Mouse (Mus musculus): ENCODE results near the gene Eya2.
"Not testable (repeated sequence)": the region's sequence is repeated elsewhere in the genome, so short reads cannot be mapped to it uniquely, and the experiment has no call there.

The Eya2 gene

DNA sequence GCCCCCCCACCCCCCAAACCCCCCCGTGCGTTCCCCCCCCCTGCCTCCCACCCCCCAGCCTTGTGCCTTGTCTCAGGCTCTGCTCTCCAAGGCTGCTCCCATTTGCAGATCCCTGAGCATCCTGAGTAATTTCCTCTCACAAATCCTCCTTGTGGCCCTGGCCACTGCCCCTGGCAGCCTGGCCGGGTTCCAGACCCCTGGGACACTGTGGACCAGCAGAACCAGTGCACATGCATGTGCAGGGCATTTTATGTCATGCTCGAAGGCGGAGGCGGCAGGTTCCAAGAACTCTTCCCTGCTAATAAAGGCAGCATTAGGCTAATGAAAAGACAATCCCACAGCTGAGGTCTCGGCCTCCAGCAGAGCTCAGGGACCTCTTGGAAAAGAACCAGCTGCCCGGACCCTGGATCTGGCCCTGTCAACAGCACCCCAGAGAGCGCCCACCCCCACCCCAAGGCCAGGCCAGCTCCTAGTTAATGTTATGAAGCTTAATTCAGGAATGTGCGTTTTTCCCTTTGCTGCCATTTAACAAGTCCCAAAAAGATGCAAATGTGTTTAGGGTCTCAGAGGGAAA is 174.6 kb downstream of the Eya2 start:
- no peak for DNase-seq (ENCODE audit: low spot score in 2 of 2)

DNA sequence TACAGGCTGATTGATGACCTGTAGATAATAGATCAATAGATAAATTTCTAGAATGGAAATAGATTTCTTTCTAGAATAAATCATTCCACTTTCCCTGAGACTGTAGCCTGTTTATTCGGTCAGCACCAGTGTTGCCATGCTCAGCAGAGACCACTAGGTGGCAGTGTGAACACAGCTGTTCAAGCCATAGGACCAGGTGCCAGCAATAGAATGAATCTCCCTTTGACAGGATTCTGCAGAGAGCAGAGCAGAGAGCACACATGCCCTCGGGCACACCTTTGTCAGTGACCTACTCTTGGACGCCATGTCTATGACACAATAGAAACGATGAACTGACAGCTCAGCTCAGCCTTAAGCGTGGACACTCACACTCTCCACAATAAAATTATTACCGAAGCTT is 184.1 kb downstream of the Eya2 start:
- DNase-seq (ENCODE audit: low spot score in 2 of 2): peak; percentile 37 to 45

DNA sequence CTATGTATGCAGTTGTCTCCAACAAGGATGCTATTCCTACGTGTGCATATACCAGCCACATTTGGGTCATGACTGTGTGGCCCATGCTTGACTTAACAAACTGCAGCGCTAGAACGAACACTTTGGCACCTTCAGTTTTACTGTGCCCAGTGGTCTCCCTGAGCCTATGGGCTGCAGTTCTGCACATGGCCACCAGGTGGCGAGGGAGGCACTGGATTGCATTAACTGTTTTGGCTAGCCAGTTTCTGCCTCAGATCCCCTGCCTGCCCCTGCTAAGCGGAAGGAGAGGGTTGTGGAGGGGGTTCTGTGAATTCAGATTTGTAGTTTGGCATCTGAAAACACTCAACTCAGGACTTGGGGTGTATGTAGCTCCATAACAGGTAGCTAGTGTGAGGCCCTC is 187.5 kb downstream of the Eya2 start:
- peak in 1 of 2 experiments; percentile 64 for DNase-seq (ENCODE audit: low spot score in 2 of 2)

DNA sequence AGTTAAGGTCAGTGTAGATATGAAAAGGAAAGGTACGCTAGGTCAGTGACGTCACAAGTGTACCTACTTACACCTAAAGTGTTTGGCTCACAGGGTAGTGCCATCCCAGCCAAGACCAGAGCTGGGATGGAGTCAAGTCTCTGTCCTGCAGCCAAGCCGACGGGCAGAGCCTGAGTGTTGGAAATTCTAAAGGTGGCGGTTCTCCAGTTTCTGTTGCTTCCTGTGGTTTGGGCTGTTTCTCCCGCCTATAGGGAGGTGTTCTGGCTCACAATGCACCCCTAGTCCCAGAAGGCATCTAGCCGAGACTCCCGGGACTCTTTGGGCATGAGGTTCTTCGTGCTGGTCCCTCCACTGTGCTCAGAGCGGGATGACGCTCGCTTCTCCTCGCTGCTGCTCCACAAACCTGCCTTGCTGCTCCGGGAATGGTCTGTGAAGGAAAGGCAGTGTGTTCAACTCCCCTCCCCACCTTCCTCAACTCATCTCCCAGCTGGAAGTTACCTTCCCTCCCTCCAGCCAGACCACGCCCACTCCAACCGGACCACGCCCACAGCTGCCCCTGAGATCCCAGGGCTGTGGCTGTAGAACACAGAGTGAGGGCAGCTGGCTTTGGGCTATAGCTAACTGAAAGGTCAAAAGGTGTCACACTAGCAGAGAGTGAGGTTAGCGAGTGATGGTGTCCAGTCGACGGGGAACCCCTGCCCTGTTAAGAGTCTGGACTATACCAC is 190.6 kb downstream of the Eya2 start:
- no peak for DNase-seq (ENCODE audit: low spot score in 2 of 2)

DNA sequence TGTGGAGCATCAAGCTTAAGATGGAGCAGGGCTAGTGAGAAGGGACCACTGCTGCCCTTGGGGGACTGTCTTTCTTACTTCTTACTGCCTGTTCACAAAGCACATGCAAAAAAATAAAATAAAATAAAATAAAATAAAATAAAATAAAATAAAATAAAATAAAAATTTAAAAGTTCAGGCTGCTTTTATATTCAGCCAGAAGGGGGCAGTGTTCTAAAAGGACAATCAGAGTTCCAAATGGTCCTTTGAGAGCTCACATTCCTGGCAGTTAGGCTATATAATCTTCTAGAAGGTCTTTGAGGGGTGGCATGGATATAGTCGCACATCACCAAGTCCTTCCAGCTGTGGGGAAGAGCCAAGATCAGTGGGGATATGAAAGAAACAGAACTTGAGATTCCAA is 191.6 kb downstream of the Eya2 start:
- DNase-seq (ENCODE audit: low spot score in 2 of 2): no peak

DNA sequence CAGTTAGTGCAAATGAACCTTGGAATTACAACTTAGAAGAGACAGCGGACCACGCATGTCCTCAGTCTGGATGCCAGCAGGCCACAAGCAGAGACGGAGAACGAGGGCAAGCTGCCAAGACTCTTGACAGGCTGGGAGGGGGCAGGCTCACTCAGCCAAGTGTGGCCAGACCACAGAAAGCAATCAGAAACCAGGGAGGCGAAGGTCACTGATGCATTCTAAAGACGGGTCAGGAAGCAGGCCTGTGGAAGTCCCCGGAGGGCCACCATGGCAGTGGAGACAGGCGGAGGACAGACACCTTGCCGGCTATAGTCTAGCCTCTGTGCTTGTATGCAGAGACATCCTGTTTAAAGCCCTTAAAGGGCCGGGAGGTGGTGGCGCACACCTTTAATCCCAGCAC is 193.2 kb downstream of the Eya2 start:
- DNase-seq (ENCODE audit: low spot score in 2 of 2): no peak

DNA sequence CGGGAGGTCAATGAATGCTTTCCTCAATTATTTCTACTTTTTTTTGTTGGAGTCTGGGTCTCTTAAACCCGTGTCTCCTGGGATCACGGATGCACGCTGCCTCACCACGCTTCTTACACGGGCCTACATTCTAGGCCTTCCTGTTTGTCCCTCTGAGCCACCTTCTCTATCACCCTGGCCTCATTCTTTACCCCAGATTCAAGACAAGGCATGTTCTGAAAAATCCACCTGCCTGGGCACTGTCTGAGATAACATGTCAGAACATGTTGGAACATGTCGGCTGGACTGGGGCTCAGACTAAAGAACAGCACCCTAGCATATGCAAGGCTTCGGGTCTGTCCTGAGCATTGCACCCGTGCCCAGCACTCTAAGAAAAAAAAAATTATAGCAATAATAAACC is 194.0 kb downstream of the Eya2 start:
- no peak for DNase-seq (ENCODE audit: low spot score in 2 of 2)

DNA sequence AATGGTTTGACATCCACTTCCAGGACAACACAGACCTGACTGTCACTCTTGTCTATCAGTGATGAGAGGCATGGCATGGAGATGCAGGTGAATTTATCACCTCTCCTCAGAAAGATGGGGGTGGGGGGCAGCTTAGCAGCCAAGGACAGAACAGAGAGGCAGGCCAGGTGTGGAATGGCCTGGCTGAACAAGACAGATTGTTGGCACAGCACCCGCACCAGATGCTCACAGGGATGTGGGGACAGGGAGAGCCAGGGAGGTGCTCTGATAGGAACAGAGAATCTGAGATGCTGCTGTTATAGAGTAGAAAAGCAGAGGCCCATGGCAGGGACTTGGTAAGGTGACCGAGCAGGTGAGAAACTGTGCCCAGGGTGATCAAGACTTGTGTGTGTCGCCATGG is 194.8 kb downstream of the Eya2 start:
- DNase-seq (ENCODE audit: low spot score in 2 of 2): no peak

DNA sequence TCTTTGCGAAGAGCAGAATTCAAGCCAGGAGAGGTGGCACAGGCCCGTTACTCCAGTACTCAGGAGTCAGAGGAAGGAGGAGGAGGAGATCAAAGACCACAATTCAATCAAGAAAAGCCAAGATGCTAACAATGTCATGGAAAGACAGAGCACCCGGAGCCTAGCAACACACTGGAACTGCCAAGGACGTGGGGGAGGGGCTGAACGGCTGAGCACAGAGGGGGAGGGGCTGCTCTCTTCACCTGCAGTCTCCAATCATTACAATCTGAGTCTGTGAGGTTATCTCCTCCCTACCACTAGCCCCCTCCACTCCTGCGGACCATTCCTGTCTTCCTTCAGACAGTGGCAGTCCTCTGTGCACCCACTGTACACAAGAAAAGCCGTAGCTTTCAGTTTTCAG is 196.2 kb downstream of the Eya2 start:
- DNase-seq (ENCODE audit: low spot score in 2 of 2): no peak

DNA sequence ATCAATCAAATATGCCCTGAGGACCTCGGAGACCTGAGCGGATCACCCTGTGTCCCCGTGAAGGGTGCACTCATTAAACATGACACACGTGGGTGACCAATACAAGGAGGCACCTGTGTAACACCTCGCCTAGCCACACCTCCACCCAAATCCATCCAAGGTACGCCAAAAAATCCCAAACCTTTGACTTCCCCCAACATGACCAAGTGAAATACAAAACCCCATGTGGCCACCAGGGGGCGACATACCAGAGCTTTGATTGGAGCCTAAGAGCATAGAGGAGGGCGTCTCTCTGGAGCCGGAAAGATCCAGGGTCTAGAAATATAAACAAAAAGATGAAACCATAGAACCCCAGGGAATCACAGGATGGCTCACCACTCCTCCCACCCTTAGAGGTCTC is 196.8 kb downstream of the Eya2 start:
- DNase-seq (ENCODE audit: low spot score in 2 of 2): peak; percentile 16 to 41

DNA sequence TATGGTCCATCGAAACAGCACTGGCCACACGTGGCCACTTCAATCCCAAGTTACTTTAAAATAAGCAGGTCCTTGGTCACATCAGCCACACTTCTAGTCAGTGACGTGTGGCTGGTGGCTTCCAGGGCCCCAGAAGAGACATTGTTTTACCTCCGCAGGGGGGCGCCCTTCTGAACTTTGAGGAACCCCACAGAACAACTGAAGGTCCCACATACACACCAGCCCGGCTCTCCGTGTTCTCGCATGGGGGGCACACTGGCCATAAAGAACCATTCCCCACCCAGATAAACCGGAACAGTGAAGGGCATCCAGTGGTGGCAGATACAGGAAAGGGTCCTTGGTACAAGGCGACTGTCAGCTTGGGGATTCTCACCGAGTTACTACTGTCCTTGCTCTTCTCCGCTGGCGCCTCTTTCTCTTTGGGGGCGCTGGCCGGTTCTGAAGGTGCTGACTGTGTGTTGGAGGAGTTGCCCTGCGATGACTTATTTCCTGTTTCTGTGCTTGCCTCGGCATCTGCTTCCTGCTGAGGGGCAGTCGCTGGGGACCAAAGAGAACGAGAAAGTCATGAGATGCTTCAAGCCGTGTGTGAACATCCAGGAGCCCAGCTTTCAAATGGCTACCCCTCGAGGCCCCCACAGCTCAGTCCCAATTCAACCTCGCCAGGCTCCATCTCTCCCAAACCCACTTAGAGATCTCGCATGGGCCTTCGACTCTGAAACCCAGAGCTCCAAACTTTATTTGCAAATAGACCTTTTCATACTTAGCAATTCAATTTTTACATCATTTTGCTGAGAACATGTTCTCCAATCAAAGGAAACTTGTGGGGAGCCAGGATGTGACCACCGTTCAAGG is 197.8 kb downstream of the Eya2 start:
- DNase-seq (ENCODE audit: low spot score in 2 of 2): no peak

DNA sequence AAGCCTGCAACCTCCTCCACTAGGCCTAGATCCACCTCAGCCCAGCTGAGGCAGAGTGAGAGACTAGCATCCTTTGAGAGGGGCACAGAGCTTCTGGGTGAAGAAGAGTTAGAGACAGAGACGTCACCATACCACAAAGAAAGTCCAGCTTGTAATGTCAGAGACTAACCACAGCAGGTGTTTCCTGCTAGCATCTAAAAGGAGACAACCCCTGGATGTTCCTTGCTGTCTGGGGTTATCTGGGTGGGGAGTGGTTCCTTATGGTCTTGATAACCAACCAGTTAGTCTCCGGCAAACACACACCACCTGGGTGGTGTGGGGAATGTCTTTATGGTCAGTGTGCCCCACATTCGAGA is 198.4 kb downstream of the Eya2 start:
- DNase-seq (ENCODE audit: low spot score in 2 of 2): no peak

DNA sequence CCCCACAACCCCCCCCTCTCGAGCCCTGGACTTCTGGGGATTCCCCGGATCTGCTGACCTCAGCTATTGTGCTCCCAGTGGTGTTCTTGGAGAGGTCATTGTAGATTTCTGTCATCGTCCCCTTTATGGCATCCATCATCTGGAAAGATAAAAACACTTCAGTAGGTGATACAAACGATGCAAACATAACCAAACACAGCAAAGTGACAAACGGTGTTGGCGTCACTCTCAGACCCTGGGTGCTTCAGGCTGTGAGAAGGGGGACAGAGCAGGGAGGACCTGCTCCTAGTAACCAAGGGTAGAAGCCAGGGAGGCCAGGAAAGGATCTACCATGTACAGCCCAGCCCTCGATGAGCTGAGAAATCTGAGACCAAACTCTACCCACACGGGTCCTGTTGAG is 203.0 kb downstream of the Eya2 start:
- no peak for DNase-seq (ENCODE audit: low spot score in 2 of 2)

DNA sequence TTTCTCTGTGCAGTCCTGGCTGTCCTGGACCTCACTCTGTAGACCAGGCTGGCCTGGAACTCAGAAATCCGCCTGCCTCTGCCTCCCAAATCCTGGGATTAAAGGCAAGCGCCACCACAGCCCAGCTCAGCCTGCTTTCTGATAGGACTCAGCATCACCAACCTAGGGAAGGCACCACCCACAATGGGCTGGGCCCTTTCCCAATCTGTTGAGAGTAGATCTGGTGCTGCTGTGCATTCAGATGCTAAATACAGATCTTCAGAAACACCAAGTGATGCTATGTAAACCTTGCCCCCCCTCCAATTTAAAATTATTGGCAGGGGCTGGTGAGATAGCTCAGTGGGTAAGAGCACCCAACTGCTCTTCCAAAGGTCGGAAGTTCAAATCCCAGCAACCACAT is 205.3 kb downstream of the Eya2 start:
- not testable (repeated sequence) for DNase-seq (ENCODE audit: low spot score in 2 of 2)

DNA sequence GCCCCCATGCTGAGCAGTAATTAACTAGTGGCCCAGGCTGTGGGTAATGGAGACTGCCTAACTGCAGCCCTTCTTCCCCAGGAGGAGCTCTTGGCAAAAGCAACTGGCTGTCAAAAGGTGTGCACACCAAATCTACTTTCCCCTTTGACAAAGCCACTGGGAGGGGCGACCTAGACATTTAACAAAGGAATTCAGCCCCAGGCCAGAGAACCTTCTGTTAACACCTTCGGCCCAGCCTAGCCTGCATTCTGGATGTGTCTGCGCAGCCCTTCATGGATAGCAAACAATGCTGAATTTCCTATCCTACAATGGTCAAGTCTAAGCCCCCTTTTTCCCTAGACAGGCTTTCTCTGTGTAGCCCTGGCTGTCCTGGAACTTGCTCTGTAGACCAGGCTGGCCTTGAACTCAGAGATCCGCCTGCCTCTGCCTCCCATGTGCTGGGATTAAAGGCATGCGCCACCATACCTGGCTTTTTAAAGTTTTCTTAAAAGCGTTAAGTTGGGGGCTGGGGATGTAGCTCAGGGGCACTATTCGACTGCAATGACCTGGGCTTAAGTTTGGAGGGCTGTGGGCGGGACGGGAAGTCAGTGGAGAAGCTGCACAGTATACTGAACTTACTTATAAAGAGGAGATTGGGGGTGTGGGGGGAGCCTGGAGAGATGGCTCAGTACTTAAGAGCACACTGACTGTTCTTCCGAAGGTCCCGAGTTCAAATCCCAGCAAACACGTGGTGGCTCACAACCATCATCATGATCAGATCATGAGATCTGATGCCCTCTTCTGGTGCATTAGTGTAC is 213.5 kb downstream of the Eya2 start:
- DNase-seq (ENCODE audit: low spot score in 2 of 2): no peak

DNA sequence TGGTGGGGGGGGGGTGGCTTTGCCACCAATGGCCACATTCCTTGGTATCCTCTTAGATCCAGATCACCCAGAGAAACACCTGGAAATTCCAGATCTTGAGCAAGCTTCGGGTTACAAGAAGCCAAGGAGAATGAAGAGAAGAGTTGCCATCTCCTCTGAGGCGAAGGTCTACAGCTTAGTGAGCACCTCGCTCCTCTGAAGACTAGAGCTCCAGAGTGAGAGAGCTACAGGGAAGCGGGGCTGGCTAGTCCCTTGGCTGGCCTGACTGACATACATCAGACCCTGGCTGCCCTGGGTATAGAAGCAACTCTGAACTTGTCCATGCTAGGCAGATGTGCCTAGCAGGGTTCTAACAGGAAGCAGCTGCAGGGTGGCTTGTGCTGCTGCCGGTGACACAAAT is 214.3 kb downstream of the Eya2 start:
- no peak for DNase-seq (ENCODE audit: low spot score in 2 of 2)

DNA sequence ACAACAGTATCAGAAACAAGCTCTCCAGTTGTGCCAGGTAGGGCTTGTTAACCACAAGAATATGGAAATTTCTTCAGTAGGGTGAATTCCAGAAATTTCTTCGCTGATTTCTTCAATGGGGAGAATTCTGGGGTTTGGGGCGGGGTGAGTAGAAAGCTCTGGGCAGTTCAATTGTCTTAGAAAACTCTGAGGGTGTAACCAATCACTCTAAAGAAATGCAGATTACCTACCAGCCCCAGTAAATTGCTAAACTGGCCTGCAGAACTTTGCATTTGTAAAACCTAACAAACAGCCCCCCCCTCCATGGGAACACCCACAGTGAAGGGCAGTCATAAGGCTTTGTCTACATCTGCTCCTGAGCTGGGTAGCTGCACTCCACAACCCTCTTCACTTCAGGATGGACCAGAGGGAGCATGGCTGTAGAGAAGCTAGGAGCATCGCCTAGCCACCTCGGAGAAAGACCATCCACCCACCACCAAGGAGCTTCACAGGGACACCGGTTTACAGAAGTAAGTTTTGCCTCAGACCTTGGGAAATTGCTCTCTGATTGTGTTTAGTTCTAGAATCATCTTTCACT is 215.2 kb downstream of the Eya2 start:
- no peak for DNase-seq (ENCODE audit: low spot score in 2 of 2)

DNA sequence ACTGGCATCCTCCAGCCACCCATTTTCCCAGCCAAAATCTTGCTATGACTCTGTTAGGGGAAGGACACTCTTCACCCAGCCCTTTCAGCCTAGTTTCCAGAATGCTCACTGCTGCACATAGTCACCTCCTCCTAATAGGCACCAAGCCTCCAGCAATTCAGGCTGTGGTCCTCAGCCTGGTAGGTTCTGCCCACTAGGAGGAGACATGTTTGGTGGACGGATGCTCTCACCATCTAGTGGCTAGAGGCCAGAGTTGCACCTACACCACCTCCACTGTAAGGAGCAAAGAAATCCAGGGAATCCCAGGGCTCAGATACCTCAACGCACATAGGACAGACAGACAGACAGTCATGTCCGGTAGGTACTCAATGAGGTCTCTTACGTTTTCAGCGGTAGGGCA is 216.7 kb downstream of the Eya2 start:
- no peak for DNase-seq (ENCODE audit: low spot score in 2 of 2)

DNA sequence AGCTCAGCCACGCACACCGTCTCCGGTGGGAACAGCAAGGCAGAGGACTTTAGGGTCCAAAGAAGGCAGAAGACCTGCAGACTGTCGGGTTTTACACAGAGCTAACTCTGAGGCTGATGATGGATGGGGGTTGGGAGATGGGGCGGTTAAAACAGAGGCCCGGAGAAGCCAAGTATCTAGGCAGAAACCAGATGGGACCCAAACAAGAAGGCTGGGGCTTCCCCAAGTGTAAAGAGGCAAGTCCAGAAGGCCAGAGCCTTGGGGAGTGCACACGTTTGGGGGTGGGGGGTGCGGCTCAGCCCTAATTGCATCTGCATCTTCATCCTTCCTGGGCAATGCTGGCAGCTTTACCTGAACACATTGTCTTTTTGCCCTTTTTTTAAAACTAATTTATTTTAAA is 218.1 kb downstream of the Eya2 start:
- no peak for DNase-seq (ENCODE audit: low spot score in 2 of 2)

DNA sequence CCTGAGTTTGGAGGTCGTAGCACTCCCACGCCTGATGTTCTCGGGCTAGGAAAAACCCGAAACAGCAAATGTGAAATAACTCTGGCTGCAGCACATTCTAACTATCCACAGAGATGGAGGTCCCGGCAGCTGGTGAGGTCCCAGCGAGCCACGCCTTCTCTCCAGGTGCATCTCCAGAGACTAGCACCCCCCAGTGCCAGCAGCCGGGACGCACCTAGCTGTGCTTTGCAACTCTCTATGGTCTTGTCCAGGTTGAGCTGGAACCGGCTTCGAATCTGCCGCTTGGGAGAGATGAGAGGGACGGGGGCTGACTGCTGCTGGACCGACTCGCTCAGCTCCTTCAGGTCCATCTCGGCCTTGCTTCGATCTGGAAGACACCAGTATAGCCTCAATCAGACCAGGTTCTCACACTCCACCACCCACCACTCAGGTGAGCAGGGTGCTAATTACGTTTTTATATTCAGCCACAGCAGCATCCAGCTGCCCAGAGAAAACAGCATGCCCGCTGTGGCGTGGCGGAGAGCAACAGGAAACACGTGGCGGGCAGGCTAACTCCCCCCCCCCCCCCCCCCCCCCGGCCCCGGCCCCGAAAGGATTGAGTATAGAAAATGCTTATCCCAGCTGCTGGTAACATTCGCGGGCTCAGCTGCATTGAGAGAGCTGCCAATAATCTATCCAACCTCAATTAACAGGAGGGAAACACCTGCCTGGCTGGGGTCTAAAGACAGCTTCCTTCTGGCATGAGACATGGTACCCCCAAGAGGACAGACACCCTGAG is 220.5 kb downstream of the Eya2 start:
- DNase-seq (ENCODE audit: low spot score in 2 of 2): no peak

DNA sequence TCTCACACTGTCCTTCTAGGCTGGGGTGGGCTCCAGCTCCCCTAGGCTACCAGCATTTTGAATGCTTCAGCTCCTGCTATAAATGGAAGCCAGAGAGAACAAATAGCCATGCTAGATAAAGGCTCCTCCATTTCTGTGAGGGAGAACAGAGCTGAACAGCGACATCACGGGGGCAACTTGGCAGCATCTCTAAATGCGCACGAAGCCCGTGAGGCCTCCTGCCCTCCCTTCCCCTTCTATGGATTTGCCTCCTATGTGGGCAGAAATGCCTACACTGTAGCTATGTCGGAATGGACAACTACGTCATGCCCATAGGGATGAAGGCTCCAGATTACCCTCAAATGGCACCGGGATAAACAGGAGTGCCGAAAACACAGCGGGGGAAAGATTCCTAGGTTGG is 222.6 kb downstream of the Eya2 start:
- no peak for DNase-seq (ENCODE audit: low spot score in 2 of 2)

Data from urinary bladder, adult 18-20 months (tissue).